Mouse (Mus musculus) ES-Bruce4 (cell line): ENCODE data around the gene Endod1.

ENCODE experiments used
- CTCF ChIP-seq: IDR thresholded peaks from one replicate; pipeline ENCODE4 v1.8.1; 2011; ENCODE audit warnings: low read depth, low read length
- EP300 ChIP-seq: IDR thresholded peaks from 2 replicates; pipeline ENCODE4 v1.6.1; 2011; ENCODE audit warnings: low read depth, low read length; ENCODE audit not compliant: insufficient read depth

DNA sequence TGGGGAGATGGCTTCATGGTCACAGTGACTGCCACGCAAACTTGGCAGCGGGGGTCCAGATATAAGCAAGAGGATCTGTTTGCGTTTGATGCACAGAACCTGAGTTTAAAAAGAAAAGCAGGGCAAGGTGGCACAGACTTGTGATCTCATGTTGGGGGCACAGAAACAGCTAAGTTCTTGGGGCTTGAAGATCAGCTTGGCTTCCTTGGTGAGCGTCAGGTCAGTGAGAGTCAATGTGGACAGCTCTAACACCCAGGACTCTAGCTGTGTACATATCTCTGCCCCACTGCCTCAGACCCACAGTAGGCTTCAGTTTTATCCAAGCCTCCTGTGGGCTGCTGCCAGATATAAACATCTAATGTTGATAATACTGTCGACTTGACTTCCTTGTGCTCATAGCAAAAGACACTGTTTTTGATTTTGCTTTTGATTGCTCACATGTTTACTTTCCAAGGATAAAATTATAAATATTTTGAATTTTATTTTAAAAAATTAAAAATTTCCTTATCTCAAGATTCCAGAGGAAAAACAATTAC lies 1.0 kb upstream of the Endod1 start:
- no peak for TF ChIP-seq CTCF
- TF ChIP-seq EP300: no peak
